Comparison of ENCODE assay signal across 8 mouse cellular contexts in the genomic region with DNA sequence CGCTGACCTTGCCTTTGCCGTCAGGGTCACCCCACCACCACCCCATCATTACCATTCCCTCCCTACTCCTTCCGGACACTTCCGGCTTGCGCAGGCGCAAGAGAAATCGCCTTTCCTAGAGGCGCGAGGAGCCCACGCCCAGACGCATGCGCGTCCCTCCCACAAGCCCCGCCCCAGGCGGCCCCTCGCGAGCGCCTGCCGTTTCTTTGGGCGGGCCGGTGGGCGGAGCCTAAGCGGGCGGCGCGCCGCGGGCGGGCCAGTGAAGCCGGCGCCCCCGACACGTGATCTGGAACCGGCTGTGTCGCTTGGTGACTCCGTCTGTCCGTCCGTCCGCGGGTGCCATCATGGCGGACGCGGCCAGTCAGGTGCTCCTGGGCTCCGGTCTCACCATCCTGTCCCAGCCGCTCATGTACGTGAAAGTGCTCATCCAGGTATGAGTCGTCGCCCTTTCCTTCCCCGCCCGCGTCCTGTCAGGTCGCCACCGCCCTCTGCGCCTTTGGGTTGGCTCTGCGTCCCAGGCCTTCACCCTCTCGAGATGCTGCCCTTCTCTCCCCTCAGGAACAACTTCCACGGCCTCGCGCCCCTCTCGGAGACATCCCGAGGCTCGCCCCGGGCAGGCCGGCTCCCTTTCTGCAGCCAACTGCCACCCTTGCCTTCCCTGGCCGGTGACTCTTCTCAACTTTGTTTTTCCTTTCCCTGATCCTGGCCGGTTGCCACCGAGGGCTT. TPM values are rescaled to one million over a fixed set of nuclear protein-coding genes. Genes with fewer than 3 reads are reported as not detected.
A peak's percentile ranks its signal among the peaks of the same experiment; 100 is the strongest.
DNase-seq lines count a peak whose midpoint lies in the region; ATAC-seq and TF ChIP-seq lines count a peak whose summit lies in the region.

TSS of gene Mtch2 (plus strand) at position 201 of the 726 bp plus-strand sequence.

- H3K4me2 ChIP-seq in forebrain, postnatal 0 days (ENCODE audit: low read depth), result peak within 1 kb of the TSS; percentile 77
- peak within 1 kb of the TSS; percentile 77 for H3K4me2 ChIP-seq in lung, embryonic 15.5 days

- peaks cover 2 to 24% of the 10 kb centered on the region in 2 experiments for H3K36me3 ChIP-seq in MEL (ENCODE audit: control insufficient read depth in 1 of 2, insufficient read depth in 2 of 2, low read length in 2 of 2)
- peaks cover 17% of the 10 kb centered on the region for H3K36me3 ChIP-seq in forebrain, postnatal 0 days (ENCODE audit: insufficient read depth)
- H3K36me3 ChIP-seq in lung, embryonic 15.5 days, result peaks cover 20% of the 10 kb centered on the region

- H3K79me2 ChIP-seq in MEL (ENCODE audit: control insufficient read depth, insufficient read depth, low read length, poor library complexity), result peaks cover 14% of the 10 kb centered on the region

- no peak for TF ChIP-seq CTCF in MEL (IDR thresholded peaks at IDR 0.05 in 2 of 3, conservative IDR thresholded peaks at IDR 0.05 in 1 of 3; ENCODE audit: control insufficient read depth in 1 of 3, insufficient read depth in 1 of 3, low read depth in 2 of 3, low read length in 3 of 3, poor library complexity in 1 of 3, severe bottlenecking in 1 of 3)
- no peak for TF ChIP-seq CTCF in cerebellum, adult 2 months (IDR thresholded peaks at IDR 0.05; ENCODE audit: borderline replicate concordance, insufficient read depth, low read depth, low read length)
- TF ChIP-seq CTCF in forebrain, postnatal 0 days (IDR thresholded peaks at IDR 0.05; ENCODE audit: low read depth), result no peak

- H3K27ac ChIP-seq in MEL (ENCODE audit: control insufficient read depth, low read depth, low read length), result peak within 1 kb of the TSS; percentile 70
- H3K27ac ChIP-seq in cerebellum, adult 2 months (ENCODE audit: insufficient read depth, low read length), result peak within 1 kb of the TSS; percentile 94
- peak within 1 kb of the TSS; percentile 95 for H3K27ac ChIP-seq in forebrain, postnatal 0 days (ENCODE audit: low read depth, low read length)
- peak within 1 kb of the TSS; percentile 64 for H3K27ac ChIP-seq in lung, embryonic 15.5 days

- H3K4me1 ChIP-seq in MEL (ENCODE audit: control insufficient read depth in 1 of 2, insufficient read depth in 2 of 2, low read length in 2 of 2), result peaks cover 2 to 9% of the 10 kb centered on the region in 2 experiments
- H3K4me1 ChIP-seq in cerebellum, adult 2 months (ENCODE audit: control insufficient read depth, insufficient read depth, low read length), result peaks cover 16% of the 10 kb centered on the region
- peaks cover 17% of the 10 kb centered on the region for H3K4me1 ChIP-seq in forebrain, postnatal 0 days (ENCODE audit: insufficient read depth)
- peaks cover 16% of the 10 kb centered on the region for H3K4me1 ChIP-seq in lung, embryonic 15.5 days

- H3K4me3 ChIP-seq in MEL (ENCODE audit: control insufficient read depth in 1 of 2, insufficient read depth in 1 of 2, low read depth in 2 of 2, low read length in 2 of 2), result peak within 1 kb of the TSS; percentile 72 to 89
- H3K4me3 ChIP-seq in cerebellum, adult 2 months (replicated peaks; ENCODE audit: insufficient read depth, low read depth, low read length), result peak within 1 kb of the TSS; percentile 79
- H3K4me3 ChIP-seq in forebrain, postnatal 0 days (ENCODE audit: low read depth, low read length), result peak within 1 kb of the TSS; percentile 94
- H3K4me3 ChIP-seq in lung, embryonic 15.5 days, result peak within 1 kb of the TSS; percentile 68

- peak; percentile 96 to 98 for TF ChIP-seq POLR2A in MEL (IDR thresholded peaks at IDR 0.05; ENCODE audit: control insufficient read depth in 1 of 2, insufficient read depth in 1 of 2, low read depth in 1 of 2, low read length in 2 of 2, poor library complexity in 1 of 2)
- TF ChIP-seq POLR2A in cerebellum, adult 2 months (IDR thresholded peaks at IDR 0.05; ENCODE audit: borderline replicate concordance, insufficient read depth, low read length), result peak; percentile 94

- ATAC-seq in forebrain, postnatal 0 days, result peak; percentile 95
- ATAC-seq in lung, embryonic 15.5 days (ENCODE audit: borderline replicate concordance, extremely low read depth, low FRiP score, low TSS enrichment), result peak; percentile 95

- no peaks in the 10 kb centered on the region for H3K27me3 ChIP-seq in MEL (ENCODE audit: control insufficient read depth in 1 of 2, insufficient read depth in 2 of 2, low read length in 2 of 2)
- no peaks in the 10 kb centered on the region for H3K27me3 ChIP-seq in cerebellum, adult 2 months (ENCODE audit: control insufficient read depth, insufficient read depth, low read length)
- H3K27me3 ChIP-seq in forebrain, postnatal 0 days (ENCODE audit: insufficient read depth, low read length), result no peaks in the 10 kb centered on the region
- H3K27me3 ChIP-seq in lung, embryonic 15.5 days, result no peaks in the 10 kb centered on the region

- WGBS in cerebellum, adult 2 months, result under 1% methylated on average over 67 of the region's 67 CpGs
- WGBS in forebrain, postnatal 0 days, result 0% methylated on average over 60 of the region's 67 CpGs
- under 1% methylated on average over 67 of the region's 67 CpGs for WGBS in lung, embryonic 15.5 days

- DNase-seq in MEL (ENCODE audit: low read depth, low spot score), result peak; percentile 97
- DNase-seq in cerebellum, adult 2 months, result peak; percentile 99
- DNase-seq in forebrain, postnatal 0 days, result peak; percentile 99
- DNase-seq in heart, postnatal 4 days, result peak; percentile 99
- DNase-seq in layer of hippocampus, adult 8-10 months (ENCODE audit: low spot score in 2 of 2), result peak; percentile 97 to 98
- DNase-seq in ovary, adult 18-20 months (ENCODE audit: low spot score), result peak; percentile 97
- DNase-seq in thymus, postnatal 0 days (ENCODE audit: low spot score), result peak; percentile 95

- TF ChIP-seq EP300 in MEL (IDR thresholded peaks at IDR 0.05; ENCODE audit: low read depth in 1 of 2, low read length in 2 of 2), result no peak

- no peak for TF ChIP-seq RAD21 in MEL (IDR thresholded peaks at IDR 0.05; ENCODE audit: low read depth, low read length)

- H3K9ac ChIP-seq in MEL (ENCODE audit: control insufficient read depth, low read depth, low read length, poor library complexity, severe bottlenecking), result peak within 1 kb of the TSS; percentile 86
- peak within 1 kb of the TSS; percentile 94 for H3K9ac ChIP-seq in forebrain, postnatal 0 days
- H3K9ac ChIP-seq in lung, embryonic 15.5 days, result peak within 1 kb of the TSS; percentile 76

- H3K9me3 ChIP-seq in MEL (replicated peaks; ENCODE audit: insufficient read depth, low read length), result no peaks in the 10 kb centered on the region
- H3K9me3 ChIP-seq in forebrain, postnatal 0 days (ENCODE audit: low read length), result no peaks in the 10 kb centered on the region
- H3K9me3 ChIP-seq in lung, embryonic 15.5 days, result no peaks in the 10 kb centered on the region

TF ChIP-seq in MEL, 35 proteins besides CTCF, POLR2A, EP300 and RAD21:
- TF ChIP-seq HCFC1 (IDR thresholded peaks at IDR 0.05; ENCODE audit: low read depth, low read length) (peak; percentile 83), NELFE (IDR thresholded peaks at IDR 0.05; ENCODE audit: low read depth, low read length) (peak; percentile 97), USF1 (IDR thresholded peaks at IDR 0.05; ENCODE audit: low read depth, low read length) (peak; percentile 97), MXI1 (IDR thresholded peaks at IDR 0.05; ENCODE audit: low read depth, low read length) (peak; percentile 91), BHLHE40 (IDR thresholded peaks at IDR 0.05; ENCODE audit: borderline replicate concordance, low read depth, low read length) (peak; percentile 83; the same call in 1 of the 2 replicates), SMC3 (IDR thresholded peaks at IDR 0.05; ENCODE audit: low read depth, low read length) (no peak), MEF2A (IDR thresholded peaks at IDR 0.05; ENCODE audit: extremely low read depth, insufficient replicate concordance, low read depth, low read length, poor library complexity, severe bottlenecking) (no peak), TBP (IDR thresholded peaks at IDR 0.05; ENCODE audit: low read depth, low read length) (peak; percentile 84), SIN3A (IDR thresholded peaks at IDR 0.05; ENCODE audit: low read length) (peak; percentile 85), TCF12 (IDR thresholded peaks at IDR 0.05; ENCODE audit: low read depth, low read length) (0 out of 2 replicates have a peak, but pooled peaks have one; percentile 3), MAX (IDR thresholded peaks at IDR 0.05; ENCODE audit: low read length) (peak; percentile 89), ZC3H11A (IDR thresholded peaks at IDR 0.05; ENCODE audit: low read depth, low read length) (no peak), E2F4 (IDR thresholded peaks at IDR 0.05; ENCODE audit: borderline replicate concordance, low read depth, low read length) (no peak; the same call in 1 of the 2 replicates), NRF1 (IDR thresholded peaks at IDR 0.05; ENCODE audit: insufficient read depth, low read depth, low read length, poor library complexity, severe bottlenecking) (peak; percentile 99), ELF1 (IDR thresholded peaks at IDR 0.05; ENCODE audit: low read depth, low read length) (peak; percentile 86), ZMIZ1 (IDR thresholded peaks at IDR 0.05; ENCODE audit: low read depth, low read length) (peak; percentile 90), USF2 (IDR thresholded peaks at IDR 0.05; ENCODE audit: borderline replicate concordance in 1 of 2, insufficient read depth in 1 of 2, low read depth in 1 of 2, low read length in 2 of 2) (peak in 1 of 2 experiments; percentile 72; a peak in 3 of 4 replicates), POLR2AphosphoS5 (IDR thresholded peaks at IDR 0.05; ENCODE audit: borderline replicate concordance, low read depth, low read length) (peak; percentile 61; the same call in 1 of the 2 replicates), POLR2AphosphoS2 (IDR thresholded peaks at IDR 0.05; ENCODE audit: low read length) (peak; percentile 94)

RNA-seq across cellular contexts. Expression of gene Mtch2, which starts in this region (rescaled TPM):
- 85.7 and 91.5 TPM in 2 replicates for total RNA-seq in MEL (2012; rRNA removed)
- 100 to 1,000 TPM in 1 of 2 experiments, not detected in 1; 167 TPM for polyA plus RNA-seq in MEL (2012; ENCODE audit: insufficient read depth in 1 of 2, insufficient read length in 2 of 2, low read depth in 1 of 2, low replicate concordance in 2 of 2, missing spikeins in 1 of 2)
- 245 and 249 TPM in 2 replicates for polyA plus RNA-seq in cerebellum, adult 2 months (2012; rRNA removed)
- 106 and 120 TPM in 2 replicates for total RNA-seq in forebrain, postnatal 0 days (2014; rRNA removed)
- polyA plus RNA-seq in forebrain, postnatal 0 days (2015; fragmentation: Nextera tagmentation; extraction: Ambion mirVana), result 222 and 224 TPM in 2 replicates
- total RNA-seq in heart, postnatal 4 days (2021), result 100 to 1,000 TPM; 189 to 191 TPM
- 100 to 1,000 TPM; 115 to 131 (median 120) TPM for total RNA-seq in layer of hippocampus, adult 8-10 months (2022)
- 208 and 209 TPM in 2 replicates for polyA plus RNA-seq in lung, embryonic 15.5 days (2015; fragmentation: Nextera tagmentation; extraction: Ambion mirVana)
- polyA plus RNA-seq in thymus, postnatal 0 days (2015; fragmentation: Nextera tagmentation; extraction: Ambion mirVana), result 140 and 150 TPM in 2 replicates

Comparison
In these comparisons a context has a peak if more than half of its experiments do, and no peak if none do; other contexts are left out.
1. Peak in every context shown above with its lines: DNase-seq, ATAC-seq, H3K4me3 ChIP-seq and H3K27ac ChIP-seq.